Mouse (Mus musculus) CH12.LX (cell line): ENCODE results near the gene Dnm3.

ENCODE experiments used
- CHD1 ChIP-seq: IDR thresholded peaks from 2 replicates; pipeline ENCODE4 v1.6.1; 2012; ENCODE audit warnings: low read depth, low read length, improper control_type of control experiment, inconsistent platforms
- CTCF ChIP-seq, 2 experiments: IDR thresholded peaks in 1 of 2; conservative IDR thresholded peaks in 1 of 2; 2 replicates each; pipeline ENCODE4 v1.5.1; 2011 to 2012; ENCODE audit warnings: low read depth in 2 of 2, low read length in 2 of 2, improper control_type of control experiment in 1 of 2, inconsistent platforms in 1 of 2, mild to moderate bottlenecking in 1 of 2, moderate library complexity in 1 of 2
- E2F4 ChIP-seq: IDR thresholded peaks from 2 replicates; pipeline ENCODE4 v1.6.1; 2011; ENCODE audit warnings: low read depth, low read length, improper control_type of control experiment; ENCODE audit not compliant: insufficient replicate concordance
- EP300 ChIP-seq: IDR thresholded peaks from 2 replicates; pipeline ENCODE4 v1.6.1; 2011; ENCODE audit warnings: low read length, improper control_type of control experiment
- JUN ChIP-seq: IDR thresholded peaks from 2 replicates; pipeline ENCODE4 v1.6.1; 2011; ENCODE audit warnings: low read depth, mild to moderate bottlenecking, low read length, improper control_type of control experiment, moderate library complexity; ENCODE audit not compliant: insufficient read depth
- MAFK ChIP-seq: IDR thresholded peaks from 2 replicates; pipeline ENCODE4 v1.6.1; 2011; ENCODE audit warnings: low read length, improper control_type of control experiment; ENCODE audit not compliant: insufficient replicate concordance
- MAX ChIP-seq: IDR thresholded peaks from 2 replicates; pipeline ENCODE4 v1.6.1; 2011; ENCODE audit warnings: low read length, improper control_type of control experiment
- NELFE ChIP-seq: IDR thresholded peaks from 2 replicates; pipeline ENCODE4 v1.6.1; 2011; ENCODE audit warnings: low read depth, low read length, improper control_type of control experiment
- POLR2A ChIP-seq: IDR thresholded peaks from 2 replicates; pipeline ENCODE4 v1.6.1; 2011; ENCODE audit warnings: low read depth, mild to moderate bottlenecking, improper control_type of control experiment, low read length
- POLR2AphosphoS2 ChIP-seq: IDR thresholded peaks from 2 replicates; pipeline ENCODE4 v1.6.1; 2011; ENCODE audit warnings: low read depth, low read length, improper control_type of control experiment
- TBP ChIP-seq: conservative IDR thresholded peaks from 2 replicates; pipeline ENCODE4 v1.6.1; 2011; ENCODE audit warnings: low read depth, low read length, improper control_type of control experiment
- TCF12 ChIP-seq: IDR thresholded peaks from 2 replicates; pipeline ENCODE4 v1.6.1; 2014; ENCODE audit warnings: low read depth, mild to moderate bottlenecking, inconsistent platforms, low read length, improper control_type of control experiment
- ZMIZ1 ChIP-seq: IDR thresholded peaks from 2 replicates; pipeline ENCODE4 v1.6.1; 2012; ENCODE audit warnings: low read depth, mild to moderate bottlenecking, inconsistent platforms, low read length, improper control_type of control experiment
- ZNF384 ChIP-seq: IDR thresholded peaks from 2 replicates; pipeline ENCODE4 v1.6.1; 2012; ENCODE audit warnings: low read depth, low read length, improper control_type of control experiment, inconsistent platforms

GRCm38 (mm10) chr1:162469752-162470280 is 8.0 kb downstream of the Dnm3 start:
- no peak for TF ChIP-seq E2F4
- no peak for TF ChIP-seq MAX
- no peak for TF ChIP-seq CTCF (conservative IDR thresholded peaks at IDR 0.05 in 1 of 2, IDR thresholded peaks at IDR 0.05 in 1 of 2; ENCODE audit: low read depth in 2 of 2, low read length in 2 of 2)
- TF ChIP-seq POLR2A: no peak
- no peak for TF ChIP-seq TCF12
- TF ChIP-seq POLR2AphosphoS2: no peak
- TF ChIP-seq ZNF384: no peak
- no peak for TF ChIP-seq ZMIZ1
- TF ChIP-seq TBP: no peak
- no peak for TF ChIP-seq JUN
- TF ChIP-seq EP300: no peak
- no peak for TF ChIP-seq NELFE
- no peak for TF ChIP-seq CHD1
- no peak for TF ChIP-seq MAFK
